Mouse (Mus musculus) adrenal gland, adult (tissue): ENCODE results near the gene Dot1l.

Experiments used
- DNase-seq, 2 experiments: peaks; one replicate each; pipeline ENCODE4 v3.0.0; 2022 to 2023; ENCODE audit warnings: low spot score in 1 of 2; ENCODE audit not compliant: inconsistent age in 2 of 2

Dot1l gene

GRCm38 (mm10) chr10:80754594-80755290, at the start of gene Dot1l:
Dot1l (plus strand) TSS chr10:80755206.
- DNase-seq: peak; percentile 99

GRCm38 (mm10) chr10:80705479-80705878, 49.5 kb upstream of the Dot1l start:
- no peak for DNase-seq

GRCm38 (mm10) chr10:80710834-80711233, 44.2 kb upstream of the Dot1l start:
- DNase-seq: peak in 1 of 2 experiments; percentile 69

- DNase-seq: peak; percentile 59 to 80
Observed at GRCm38 (mm10) chr10:80717281-80717680, 37.7 kb upstream of the Dot1l start.

GRCm38 (mm10) chr10:80727369-80728127, 27.5 kb upstream of the Dot1l start:
- DNase-seq: no peak

- DNase-seq: no peak
Observed at GRCm38 (mm10) chr10:80732611-80733101, 22.4 kb upstream of the Dot1l start.

GRCm38 (mm10) chr10:80736731-80737130, 18.3 kb upstream of the Dot1l start:
- peak; percentile 63 to 82 for DNase-seq

GRCm38 (mm10) chr10:80738657-80739056, 16.3 kb upstream of the Dot1l start:
- no peak for DNase-seq

- DNase-seq: peak; percentile 52 to 85
Observed at GRCm38 (mm10) chr10:80741146-80741545, 13.9 kb upstream of the Dot1l start.

GRCm38 (mm10) chr10:80741634-80742179, 13.3 kb upstream of the Dot1l start:
- DNase-seq: no peak

GRCm38 (mm10) chr10:80742180-80742978, 12.6 kb upstream of the Dot1l start, which contains the start of gene Ap3d1:
Ap3d1 (minus strand) TSS chr10:80742264.
- DNase-seq: peak; percentile 99 to 100

- peak; percentile 72 to 87 for DNase-seq
Observed at GRCm38 (mm10) chr10:80744262-80744661, 10.7 kb upstream of the Dot1l start.

GRCm38 (mm10) chr10:80747410-80747809, 7.6 kb upstream of the Dot1l start:
- peak; percentile 80 to 92 for DNase-seq

- DNase-seq: peak; percentile 55 to 85
Observed at GRCm38 (mm10) chr10:80748609-80749008, 6.4 kb upstream of the Dot1l start.

GRCm38 (mm10) chr10:80751188-80751832, 3.7 kb upstream of the Dot1l start:
- peak; percentile 82 to 92 for DNase-seq

GRCm38 (mm10) chr10:80752079-80752625, 2.9 kb upstream of the Dot1l start:
- peak; percentile 83 to 95 for DNase-seq

- DNase-seq: no peak
Observed at GRCm38 (mm10) chr10:80755291-80756015, 447 bp downstream of the Dot1l start.

- DNase-seq: peak in 1 of 2 experiments; percentile 78
Observed at GRCm38 (mm10) chr10:80756099-80756498, 1.1 kb downstream of the Dot1l start.

- peak in 1 of 2 experiments; percentile 57 for DNase-seq
Observed at GRCm38 (mm10) chr10:80756509-80756908, 1.5 kb downstream of the Dot1l start.
